Mouse (Mus musculus) heart, postnatal 0 days (tissue): ENCODE data around the gene Calr.

Source experiments
- CTCF ChIP-seq: IDR thresholded peaks from 2 replicates; pipeline ENCODE4 v1.5.1; 2016; ENCODE audit warnings: antibody characterized with exemption, control low read depth, low read depth
- EP300 ChIP-seq: IDR thresholded peaks from 2 replicates; pipeline ENCODE4 v1.6.1; 2016; ENCODE audit warnings: antibody characterized with exemption, low read depth

DNA sequence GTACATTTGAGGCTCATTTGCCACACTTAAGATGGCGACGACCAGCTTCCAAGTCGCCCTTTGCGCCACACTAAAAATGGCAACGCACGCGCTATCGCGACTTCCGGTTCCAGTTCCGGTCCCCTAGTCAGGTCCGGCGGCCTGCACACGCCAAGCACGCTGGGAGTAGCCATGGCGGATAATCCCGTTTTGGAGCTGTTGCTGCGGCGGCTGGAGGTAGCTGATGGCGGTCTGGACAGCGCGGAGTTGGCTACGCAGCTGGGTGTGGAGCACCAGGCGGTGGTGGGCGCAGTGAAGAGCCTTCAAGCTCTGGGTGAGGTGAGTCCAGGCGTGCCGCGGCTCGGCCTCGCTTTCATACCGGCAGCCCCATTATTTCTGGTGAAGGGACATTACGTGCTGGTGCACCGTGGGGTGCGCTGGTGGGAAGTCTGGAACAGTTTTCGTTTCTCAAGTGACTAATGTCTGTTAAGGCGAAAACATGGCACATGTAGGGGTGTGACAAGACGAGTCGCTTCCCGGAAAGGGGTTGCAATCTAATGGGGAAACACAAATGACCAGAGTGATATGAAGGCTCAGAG, 10.2 kb upstream of the Calr start, which contains the start of gene Farsa:
- TF ChIP-seq CTCF = no peak
- no peak for TF ChIP-seq EP300
